Mouse (Mus musculus) intestine, embryonic 15.5 days (tissue): ENCODE results near the gene Higd2a. TPM values are rescaled to one million over a fixed set of nuclear protein-coding genes. Genes with fewer than 3 reads are reported as not detected.

Experiments
- ATAC-seq: fragments of 200-750 bp; cut with Nextera tagmentation; 2 replicates; pipeline ENCODE4 v1.8.0; 2017; ENCODE audit warnings: moderate TSS enrichment, moderate library complexity
- H3K27ac ChIP-seq: fragments of 300-500 bp; sonication (generic); 2 replicates; pipeline ENCODE4 v1.5.1; 2015; ENCODE audit warnings: mild to moderate bottlenecking, inconsistent platforms
- H3K27me3 ChIP-seq: fragments of 300-500 bp; sonication (generic); replicated peaks from 2 replicates; pipeline ENCODE4 v1.6.1; 2015; ENCODE audit warnings: inconsistent platforms
- H3K36me3 ChIP-seq: fragments of 300-500 bp; sonication (generic); 2 replicates; pipeline ENCODE4 v1.6.1; 2015; ENCODE audit warnings: inconsistent platforms
- H3K4me1 ChIP-seq: fragments of 300-500 bp; sonication (generic); replicated peaks from 2 replicates; pipeline ENCODE4 v1.6.1; 2015; ENCODE audit warnings: inconsistent platforms
- H3K4me2 ChIP-seq: fragments of 300-500 bp; sonication (generic); replicated peaks from 2 replicates; pipeline ENCODE4 v1.6.1; 2015; ENCODE audit warnings: mild to moderate bottlenecking, inconsistent platforms
- H3K4me3 ChIP-seq: fragments of 300-500 bp; sonication (generic); replicated peaks from 2 replicates; pipeline ENCODE4 v1.5.1; 2015; ENCODE audit warnings: inconsistent platforms
- H3K9ac ChIP-seq: fragments of 300-500 bp; sonication (generic); 2 replicates; pipeline ENCODE4 v1.6.1; 2015; ENCODE audit warnings: inconsistent platforms
- H3K9me3 ChIP-seq: fragments of 300-500 bp; sonication (generic); 2 replicates; pipeline ENCODE4 v1.6.1; 2016; ENCODE audit warnings: inconsistent platforms
- WGBS: fragments of 180-500 bp; shearing (Covaris S2); methylation state at CpG from one replicate; pipeline ENCODE4 v1.1.7; 2015; 5-methylcytosine and 5-hydroxymethylcytosine counted together
- polyA plus RNA-seq: library from polyadenylated mRNA; unstranded; fragments of >200 nt; fragmentation: Nextera tagmentation; extraction: Ambion mirVana; gene quantifications from 2 replicates; pipeline ENCODE4 v1.2.1, GENCODE M21; 2015

Gene Higd2a
- polyA plus RNA-seq, 1 experiment from 2014 or later: 239 TPM

- no peak for ATAC-seq
- WGBS: 45% methylated on average over 5 of the region's 5 CpGs
- H3K4me3 ChIP-seq: no peak overlapping the region
These were observed 21.6 kb upstream of the Higd2a start for GRCm38 (mm10) chr13:54568380-54568779.

GRCm38 (mm10) chr13:54569282-54569681, 20.7 kb upstream of the Higd2a start:
- Histone ChIP-seq H3K36me3 (no peaks in the 10 kb centered on the region), H3K27ac (no peak overlapping the region), H3K4me2 (no peak overlapping the region), H3K9me3 (no peaks in the 10 kb centered on the region), H3K27me3 (no peaks in the 10 kb centered on the region), H3K4me3 (no peak overlapping the region), H3K9ac (no peak overlapping the region), H3K4me1 (peaks cover 8% of the 10 kb centered on the region; the same call in 1 of the 2 replicates)
- ATAC-seq: no peak
- WGBS: 56% methylated on average over 1 of the region's 1 CpGs

More at GRCm38 (mm10) chr13:54568380-54568779, 21.6 kb upstream of the Higd2a start:
- no peaks in the 10 kb centered on the region for H3K36me3 ChIP-seq
- H3K4me2 ChIP-seq: no peak overlapping the region
- H3K9me3 ChIP-seq: no peaks in the 10 kb centered on the region
- no peaks in the 10 kb centered on the region for H3K27me3 ChIP-seq
- no peak overlapping the region for H3K27ac ChIP-seq
- no peak overlapping the region for H3K9ac ChIP-seq
- peaks cover 11% of the 10 kb centered on the region; the same call in 1 of the 2 replicates for H3K4me1 ChIP-seq

GRCm38 (mm10) chr13:54570736-54571135, 19.3 kb upstream of the Higd2a start:
- Histone ChIP-seq H3K4me3 (no peak overlapping the region), H3K4me2 (no peak overlapping the region), H3K9ac (no peak overlapping the region), H3K27ac (no peak overlapping the region), H3K4me1 (peaks cover 5% of the 10 kb centered on the region), H3K9me3 (no peaks in the 10 kb centered on the region), H3K36me3 (no peaks in the 10 kb centered on the region), H3K27me3 (no peaks in the 10 kb centered on the region)
- ATAC-seq: no peak
- WGBS: 76% methylated on average over 4 of the region's 4 CpGs

GRCm38 (mm10) chr13:54571637-54572036, 18.4 kb upstream of the Higd2a start:
- Histone ChIP-seq H3K4me2 (no peak overlapping the region), H3K27me3 (no peaks in the 10 kb centered on the region), H3K27ac (no peak overlapping the region), H3K36me3 (no peaks in the 10 kb centered on the region), H3K9me3 (no peaks in the 10 kb centered on the region), H3K9ac (no peak overlapping the region), H3K4me1 (peaks cover 6% of the 10 kb centered on the region), H3K4me3 (no peak overlapping the region)
- 42% methylated on average over 2 of the region's 2 CpGs for WGBS
- no peak for ATAC-seq

- no peaks in the 10 kb centered on the region for H3K27me3 ChIP-seq
- no peak overlapping the region for H3K4me2 ChIP-seq
- no peaks in the 10 kb centered on the region for H3K9me3 ChIP-seq
- H3K36me3 ChIP-seq: no peaks in the 10 kb centered on the region
- no peak overlapping the region for H3K4me3 ChIP-seq
- H3K9ac ChIP-seq: no peak overlapping the region
- WGBS: 80% methylated on average over 4 of the region's 4 CpGs
- peaks cover 6% of the 10 kb centered on the region for H3K4me1 ChIP-seq
- no peak for ATAC-seq
- H3K27ac ChIP-seq: no peak overlapping the region
These were observed 17.4 kb upstream of the Higd2a start for GRCm38 (mm10) chr13:54572621-54573020.

GRCm38 (mm10) chr13:54574854-54575481, 15.0 kb upstream of the Higd2a start, which contains the start of gene Arl10:
Arl10 (plus strand) TSS chr13:54575015.
- H3K27me3 ChIP-seq: no peaks in the 10 kb centered on the region
- peak within 1 kb of the TSS; percentile 99 for H3K4me3 ChIP-seq
- ATAC-seq: peak; percentile 92
- H3K27ac ChIP-seq: peak within 1 kb of the TSS; percentile 85
- WGBS: under 1% methylated on average over 55 of the region's 55 CpGs
- peak within 1 kb of the TSS; percentile 96 for H3K9ac ChIP-seq
- no peaks in the 10 kb centered on the region for H3K9me3 ChIP-seq
- peaks cover 6% of the 10 kb centered on the region for H3K4me1 ChIP-seq
- peaks cover 11% of the 10 kb centered on the region; the same call in 1 of the 2 replicates for H3K36me3 ChIP-seq
- peak within 1 kb of the TSS; percentile 90 for H3K4me2 ChIP-seq

GRCm38 (mm10) chr13:54575489-54575888, 14.5 kb upstream of the Higd2a start:
- peak overlapping the region; percentile 85; the same call in 1 of the 2 replicates for H3K27ac ChIP-seq
- no peaks in the 10 kb centered on the region for H3K27me3 ChIP-seq
- peak; percentile 34 for ATAC-seq
- WGBS: 1% methylated on average over 19 of the region's 19 CpGs
- H3K4me1 ChIP-seq: peaks cover 6% of the 10 kb centered on the region
- peaks cover 11% of the 10 kb centered on the region; the same call in 1 of the 2 replicates for H3K36me3 ChIP-seq
- peak overlapping the region; percentile 96 for H3K9ac ChIP-seq
- peak overlapping the region; percentile 99 for H3K4me3 ChIP-seq
- H3K9me3 ChIP-seq: no peaks in the 10 kb centered on the region
- H3K4me2 ChIP-seq: peak overlapping the region; percentile 90

- no peak for ATAC-seq
These were observed 12.1 kb upstream of the Higd2a start for GRCm38 (mm10) chr13:54577652-54578507.

GRCm38 (mm10) chr13:54581385-54581784, 8.6 kb upstream of the Higd2a start:
- no peaks in the 10 kb centered on the region for H3K9me3 ChIP-seq
- H3K4me1 ChIP-seq: peaks cover 10% of the 10 kb centered on the region; the same call in 1 of the 2 replicates
- H3K36me3 ChIP-seq: peaks cover 35% of the 10 kb centered on the region
- no peak for ATAC-seq
- H3K27ac ChIP-seq: no peak overlapping the region
- H3K4me2 ChIP-seq: no peak overlapping the region
- no peak overlapping the region for H3K9ac ChIP-seq
- no peak overlapping the region for H3K4me3 ChIP-seq
- WGBS: 60% methylated on average over 2 of the region's 2 CpGs
- H3K27me3 ChIP-seq: no peaks in the 10 kb centered on the region

More at GRCm38 (mm10) chr13:54577652-54578507, 12.1 kb upstream of the Higd2a start:
- H3K9ac ChIP-seq: no peak overlapping the region
- H3K4me1 ChIP-seq: peaks cover 16% of the 10 kb centered on the region
- H3K27ac ChIP-seq: no peak overlapping the region
- H3K27me3 ChIP-seq: no peaks in the 10 kb centered on the region
- H3K4me2 ChIP-seq: no peak overlapping the region
- no peaks in the 10 kb centered on the region for H3K9me3 ChIP-seq
- no peak overlapping the region for H3K4me3 ChIP-seq
- H3K36me3 ChIP-seq: peaks cover 18% of the 10 kb centered on the region
- 82% methylated on average over 21 of the region's 21 CpGs for WGBS

- Histone ChIP-seq H3K9me3 (no peaks in the 10 kb centered on the region), H3K4me3 (no peak overlapping the region), H3K4me1 (peaks cover 10% of the 10 kb centered on the region; the same call in 1 of the 2 replicates), H3K27me3 (no peaks in the 10 kb centered on the region), H3K4me2 (no peak overlapping the region), H3K27ac (no peak overlapping the region), H3K9ac (no peak overlapping the region), H3K36me3 (peaks cover 35% of the 10 kb centered on the region)
- 0 out of 2 replicates have a peak, but pooled peaks have one; percentile 15 for ATAC-seq
- 64% methylated on average over 10 of the region's 10 CpGs for WGBS
These were observed 7.9 kb upstream of the Higd2a start for GRCm38 (mm10) chr13:54582126-54582525.

- H3K9ac ChIP-seq: no peak overlapping the region
- 67% methylated on average over 5 of the region's 5 CpGs for WGBS
- no peak overlapping the region for H3K27ac ChIP-seq
- no peaks in the 10 kb centered on the region for H3K27me3 ChIP-seq
- H3K4me2 ChIP-seq: no peak overlapping the region
- H3K4me3 ChIP-seq: no peak overlapping the region
- no peaks in the 10 kb centered on the region for H3K9me3 ChIP-seq
- H3K36me3 ChIP-seq: peaks cover 35% of the 10 kb centered on the region
- peak; percentile 37; the same call in 1 of the 2 replicates for ATAC-seq
- peaks cover 10% of the 10 kb centered on the region; the same call in 1 of the 2 replicates for H3K4me1 ChIP-seq
These were observed 7.1 kb upstream of the Higd2a start for GRCm38 (mm10) chr13:54582860-54583259.

GRCm38 (mm10) chr13:54585831-54586230, 4.2 kb upstream of the Higd2a start:
- 90% methylated on average over 11 of the region's 11 CpGs for WGBS
- peaks cover 9% of the 10 kb centered on the region; the same call in 1 of the 2 replicates for H3K4me1 ChIP-seq
- H3K36me3 ChIP-seq: peaks cover 27% of the 10 kb centered on the region
- no peaks in the 10 kb centered on the region for H3K9me3 ChIP-seq
- no peak overlapping the region for H3K27ac ChIP-seq
- no peak overlapping the region for H3K4me3 ChIP-seq
- no peak overlapping the region for H3K9ac ChIP-seq
- ATAC-seq: no peak
- no peak overlapping the region for H3K4me2 ChIP-seq
- no peaks in the 10 kb centered on the region for H3K27me3 ChIP-seq
